Mouse (Mus musculus): ENCODE data around the gene Smtnl1. TPM values are rescaled to one million over a fixed set of nuclear protein-coding genes. Genes with fewer than 3 reads are reported as not detected.

The Smtnl1 gene
- polyA plus RNA-seq (2014; fragmentation: Illumina TruSeq; extraction: RNeasy Lipid Tissue Mini Kit (QIAGEN cat#74804); ENCODE audit: low read depth, low replicate concordance), result not detected

DNA sequence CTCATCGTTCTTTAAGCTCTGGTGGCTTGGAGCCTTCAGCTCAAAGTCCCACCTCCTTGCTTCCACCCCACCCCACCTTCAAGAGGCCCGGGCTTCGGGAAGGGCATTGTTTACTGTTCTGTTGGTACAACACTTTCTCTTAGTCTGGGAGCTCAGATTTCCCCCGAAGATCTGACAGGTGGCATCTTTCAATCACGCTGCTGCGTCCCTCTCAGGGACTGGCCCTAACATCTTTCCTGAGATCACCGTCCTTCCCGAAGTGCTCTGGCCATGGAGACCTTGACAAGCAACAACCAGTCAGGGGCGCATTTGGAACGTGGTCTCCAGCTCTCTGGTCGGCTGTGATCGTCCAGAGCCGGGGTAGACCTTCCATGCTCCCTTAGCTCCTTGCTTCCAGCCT lies at the start of gene Smtnl1:
TSS of gene Smtnl1 (minus strand) at position 101 of the 400 bp plus-strand sequence.

DNA sequence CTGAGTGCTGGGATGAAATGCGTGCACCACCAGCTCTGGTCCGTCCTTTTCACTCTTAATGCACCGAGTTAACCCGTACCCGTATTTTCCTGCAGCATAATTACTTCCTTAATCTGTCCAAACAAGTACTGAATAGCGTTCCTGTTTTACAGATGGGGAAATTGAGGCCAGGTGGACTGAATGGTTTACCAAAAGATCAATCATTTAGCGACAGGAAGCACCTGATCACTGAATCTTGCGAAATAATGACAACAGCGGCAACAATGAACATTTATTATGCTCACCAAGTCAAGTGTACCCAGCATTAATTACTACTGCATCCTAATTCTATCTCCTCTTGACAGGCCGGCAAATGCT lies 16.1 kb upstream of the Smtnl1 start, which contains the start of gene Slc43a1:
TSS of gene Slc43a1 (plus strand) at position 258 of the 357 bp plus-strand sequence.

DNA sequence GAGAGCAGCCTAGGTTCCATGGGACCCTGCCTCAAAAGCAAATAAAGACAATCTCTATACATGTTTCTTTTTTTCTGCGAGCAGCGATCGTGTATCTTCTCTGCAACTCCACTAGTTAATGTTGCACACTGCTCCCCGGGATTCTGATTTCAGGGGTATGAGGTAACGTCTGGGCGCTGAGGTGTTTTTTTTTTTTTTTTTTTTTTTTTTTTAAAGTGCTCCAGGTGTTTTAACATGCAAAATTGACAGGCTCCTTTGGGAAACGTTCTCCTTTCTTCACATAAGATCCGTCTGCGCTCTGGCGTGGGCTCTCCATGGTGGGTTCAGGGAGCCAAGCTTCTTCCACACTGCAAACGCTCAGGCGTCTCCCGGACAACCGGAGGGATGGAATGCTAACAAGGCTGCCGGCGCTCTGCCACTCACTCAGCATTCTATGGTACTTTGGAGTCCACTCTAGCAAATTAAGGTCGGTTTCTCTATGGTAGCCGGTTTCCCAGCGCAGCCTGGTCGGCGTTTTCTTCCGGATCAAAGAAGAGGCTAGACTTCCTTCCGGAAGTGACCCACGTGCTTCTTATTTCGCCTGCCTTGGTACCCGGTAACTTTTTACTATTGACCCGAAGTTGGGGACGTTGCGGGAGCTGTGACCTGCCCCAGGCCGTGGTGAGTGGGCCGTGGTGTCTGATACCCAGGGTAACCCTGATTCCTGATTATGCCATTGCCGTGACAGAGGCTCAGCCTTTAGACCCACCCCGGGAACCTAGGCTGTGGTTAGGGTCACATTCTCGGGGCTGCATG lies 4.2 kb upstream of the Smtnl1 start, which contains the start of gene Timm10:
TSS of gene Timm10 (plus strand) at position 510 of the 795 bp plus-strand sequence.

DNA sequence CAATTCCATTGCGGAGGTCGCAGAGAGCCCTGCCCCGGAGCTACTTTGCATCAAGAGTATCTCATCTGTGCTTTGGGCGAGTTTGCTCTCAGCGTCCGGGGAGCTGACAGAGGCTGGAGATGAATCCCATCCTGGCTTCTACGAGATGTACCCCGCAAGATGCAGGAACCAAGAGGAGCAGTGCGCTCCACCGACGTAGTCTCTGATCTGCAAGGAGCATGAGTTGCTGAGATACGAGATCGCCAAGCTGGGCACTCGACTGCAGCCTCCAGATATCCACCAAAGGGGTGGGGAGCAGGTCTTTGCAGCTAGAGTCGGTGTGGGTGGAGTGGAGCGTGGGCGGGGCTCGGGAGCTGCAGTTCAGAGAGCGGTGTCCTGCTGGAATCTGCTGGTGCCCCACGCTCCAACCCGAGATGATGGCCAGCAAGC lies 23.9 kb downstream of the Smtnl1 start, which contains the start of gene Ube2l6:
TSS of gene Ube2l6 (plus strand) at position 336 of the 429 bp plus-strand sequence.

DNA sequence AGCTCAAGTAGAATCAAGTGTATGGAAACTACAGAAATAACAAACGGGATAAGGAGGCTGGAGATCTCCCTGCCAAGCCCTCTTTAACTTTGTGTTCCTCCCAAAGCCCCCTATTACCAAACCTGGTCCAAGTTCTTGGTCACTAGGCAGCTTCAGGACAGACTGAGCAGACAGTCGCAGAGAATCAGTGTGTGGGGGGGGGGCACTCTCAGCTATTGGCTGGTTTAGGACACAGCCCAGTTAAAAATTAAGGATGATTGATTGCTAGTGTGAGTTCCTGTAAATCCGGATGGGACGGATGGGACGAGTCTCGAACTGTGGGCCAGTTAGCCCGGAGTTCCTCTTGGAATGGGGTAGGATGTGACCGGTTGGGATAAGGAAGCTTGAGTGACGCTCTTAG lies 47.2 kb downstream of the Smtnl1 start, which contains the start of gene Serping1:
TSS of gene Serping1 (minus strand) at position 204 of the 400 bp plus-strand sequence.

Other genes starting within 250 kb of the Smtnl1 start
- 493 TPM for gene Ctnnd1, start 171.9 kb downstream of the Smtnl1 start, polyA plus RNA-seq (2014; fragmentation: Illumina TruSeq; extraction: RNeasy Lipid Tissue Mini Kit (QIAGEN cat#74804); ENCODE audit: low read depth, low replicate concordance)
- not detected for gene Btbd18, start 163.6 kb downstream of the Smtnl1 start, polyA plus RNA-seq (2014; fragmentation: Illumina TruSeq; extraction: RNeasy Lipid Tissue Mini Kit (QIAGEN cat#74804); ENCODE audit: low read depth, low replicate concordance)
- gene Selenoh, start 151.9 kb downstream of the Smtnl1 start, polyA plus RNA-seq (2014; fragmentation: Illumina TruSeq; extraction: RNeasy Lipid Tissue Mini Kit (QIAGEN cat#74804); ENCODE audit: low read depth, low replicate concordance), result 9.6 TPM
- not detected for gene Gm28635, start 144.6 kb downstream of the Smtnl1 start, polyA plus RNA-seq (2014; fragmentation: Illumina TruSeq; extraction: RNeasy Lipid Tissue Mini Kit (QIAGEN cat#74804); ENCODE audit: low read depth, low replicate concordance)
- gene Med19, start 144.2 kb downstream of the Smtnl1 start, polyA plus RNA-seq (2014; fragmentation: Illumina TruSeq; extraction: RNeasy Lipid Tissue Mini Kit (QIAGEN cat#74804); ENCODE audit: low read depth, low replicate concordance), result 48.3 TPM
- 73.2 TPM for gene Tmx2, start 143.5 kb downstream of the Smtnl1 start, polyA plus RNA-seq (2014; fragmentation: Illumina TruSeq; extraction: RNeasy Lipid Tissue Mini Kit (QIAGEN cat#74804); ENCODE audit: low read depth, low replicate concordance)
- gene Zdhhc5, start 107.5 kb downstream of the Smtnl1 start, polyA plus RNA-seq (2014; fragmentation: Illumina TruSeq; extraction: RNeasy Lipid Tissue Mini Kit (QIAGEN cat#74804); ENCODE audit: low read depth, low replicate concordance), result 138 TPM
- 23.9 TPM for gene Clp1, start 95.3 kb downstream of the Smtnl1 start, polyA plus RNA-seq (2014; fragmentation: Illumina TruSeq; extraction: RNeasy Lipid Tissue Mini Kit (QIAGEN cat#74804); ENCODE audit: low read depth, low replicate concordance)
- gene Ypel4, start 88.6 kb downstream of the Smtnl1 start, polyA plus RNA-seq (2014; fragmentation: Illumina TruSeq; extraction: RNeasy Lipid Tissue Mini Kit (QIAGEN cat#74804); ENCODE audit: low read depth, low replicate concordance), result 2.0 TPM
- not detected for gene Gm19426, start 79.0 kb downstream of the Smtnl1 start, polyA plus RNA-seq (2014; fragmentation: Illumina TruSeq; extraction: RNeasy Lipid Tissue Mini Kit (QIAGEN cat#74804); ENCODE audit: low read depth, low replicate concordance)
- 23.3 TPM for gene Serping1, start 47.2 kb downstream of the Smtnl1 start, polyA plus RNA-seq (2014; fragmentation: Illumina TruSeq; extraction: RNeasy Lipid Tissue Mini Kit (QIAGEN cat#74804); ENCODE audit: low read depth, low replicate concordance)
- gene Ube2l6, start 23.8 kb downstream of the Smtnl1 start, polyA plus RNA-seq (2014; fragmentation: Illumina TruSeq; extraction: RNeasy Lipid Tissue Mini Kit (QIAGEN cat#74804); ENCODE audit: low read depth, low replicate concordance), result 21.1 TPM
- gene Timm10, start 4.3 kb upstream of the Smtnl1 start, polyA plus RNA-seq (2014; fragmentation: Illumina TruSeq; extraction: RNeasy Lipid Tissue Mini Kit (QIAGEN cat#74804); ENCODE audit: low read depth, low replicate concordance), result 1.4 TPM
- gene Slc43a1, start 16.2 kb upstream of the Smtnl1 start, polyA plus RNA-seq (2014; fragmentation: Illumina TruSeq; extraction: RNeasy Lipid Tissue Mini Kit (QIAGEN cat#74804); ENCODE audit: low read depth, low replicate concordance), result 2.2 TPM
- gene Rtn4rl2, start 64.1 kb upstream of the Smtnl1 start, polyA plus RNA-seq (2014; fragmentation: Illumina TruSeq; extraction: RNeasy Lipid Tissue Mini Kit (QIAGEN cat#74804); ENCODE audit: low read depth, low replicate concordance), result not detected
- 25.2 TPM for gene Slc43a3, start 113.9 kb upstream of the Smtnl1 start, polyA plus RNA-seq (2014; fragmentation: Illumina TruSeq; extraction: RNeasy Lipid Tissue Mini Kit (QIAGEN cat#74804); ENCODE audit: low read depth, low replicate concordance)
- not detected for gene Prg2, start 157.8 kb upstream of the Smtnl1 start, polyA plus RNA-seq (2014; fragmentation: Illumina TruSeq; extraction: RNeasy Lipid Tissue Mini Kit (QIAGEN cat#74804); ENCODE audit: low read depth, low replicate concordance)
- gene Prg3, start 165.6 kb upstream of the Smtnl1 start, polyA plus RNA-seq (2014; fragmentation: Illumina TruSeq; extraction: RNeasy Lipid Tissue Mini Kit (QIAGEN cat#74804); ENCODE audit: low read depth, low replicate concordance), result not detected
- gene Ssrp1, start 214.6 kb upstream of the Smtnl1 start, polyA plus RNA-seq (2014; fragmentation: Illumina TruSeq; extraction: RNeasy Lipid Tissue Mini Kit (QIAGEN cat#74804); ENCODE audit: low read depth, low replicate concordance), result 82.5 TPM
- 0.54 TPM for gene P2rx3, start 214.8 kb upstream of the Smtnl1 start, polyA plus RNA-seq (2014; fragmentation: Illumina TruSeq; extraction: RNeasy Lipid Tissue Mini Kit (QIAGEN cat#74804); ENCODE audit: low read depth, low replicate concordance)
- gene Tnks1bp1, start 225.4 kb upstream of the Smtnl1 start, polyA plus RNA-seq (2014; fragmentation: Illumina TruSeq; extraction: RNeasy Lipid Tissue Mini Kit (QIAGEN cat#74804); ENCODE audit: low read depth, low replicate concordance), result 1.4 TPM